Mouse (Mus musculus) forebrain, embryonic 14.5 days (tissue): ENCODE measurements around the gene Pigw. TPM values are rescaled to one million over a fixed set of nuclear protein-coding genes. Genes with fewer than 3 reads are reported as not detected.
"Not testable (repeated sequence)": the region's sequence is repeated elsewhere in the genome, so short reads cannot be mapped to it uniquely, and the experiment has no call there.

Experiments
- ATAC-seq: fragments of 200-750 bp; cut with Nextera tagmentation; 2 replicates; pipeline ENCODE4 v1.8.0; 2017; ENCODE audit warnings: mild to moderate bottlenecking, moderate library complexity
- DNase-seq: peaks from one replicate; pipeline ENCODE4 v3.0.0-alpha.2; 2015; ENCODE audit warnings: low spot score
- H3K27ac ChIP-seq: fragments of 300-500 bp; sonication (generic); 2 replicates; pipeline ENCODE4 v1.5.1; 2014; ENCODE audit warnings: low read depth, mild to moderate bottlenecking, control low read depth, low read length, moderate library complexity
- H3K27me3 ChIP-seq: fragments of 300-500 bp; sonication (generic); replicated peaks from 2 replicates; pipeline ENCODE4 v1.6.1; 2014; ENCODE audit warnings: low read length, control low read depth, mixed read lengths; ENCODE audit not compliant: control insufficient read depth, insufficient read depth
- H3K36me3 ChIP-seq: fragments of 300-500 bp; sonication (generic); 2 replicates; pipeline ENCODE4 v1.6.1; 2014; ENCODE audit warnings: low read length, control low read depth; ENCODE audit not compliant: control insufficient read depth, insufficient read depth
- H3K4me1 ChIP-seq: fragments of 300-500 bp; sonication (generic); 2 replicates; pipeline ENCODE4 v1.6.1; 2014; ENCODE audit warnings: antibody characterized with exemption, low read length, control low read depth; ENCODE audit not compliant: control insufficient read depth, insufficient read depth
- H3K4me2 ChIP-seq: fragments of 300-500 bp; sonication (generic); 2 replicates; pipeline ENCODE4 v1.6.1; 2014; ENCODE audit warnings: mild to moderate bottlenecking, control low read depth, low read length
- H3K4me3 ChIP-seq: fragments of 300-500 bp; sonication (generic); 2 replicates; pipeline ENCODE4 v1.5.1; 2014; ENCODE audit warnings: low read depth, low read length, control low read depth
- H3K9ac ChIP-seq: fragments of 300-500 bp; sonication (generic); 2 replicates; pipeline ENCODE4 v1.6.1; 2014; ENCODE audit warnings: mild to moderate bottlenecking, low read length, control low read depth, moderate library complexity
- H3K9me3 ChIP-seq: fragments of 300-500 bp; sonication (generic); replicated peaks from 2 replicates; pipeline ENCODE4 v1.6.1; 2016; ENCODE audit warnings: low read length, control low read depth, mixed read lengths; ENCODE audit not compliant: control insufficient read depth
- WGBS: fragments of 180-500 bp; shearing (Covaris S2); extraction: QIAGEN DNeasy Blood & Tissue Kit; methylation state at CpG from one replicate; pipeline ENCODE4 v1.1.7; 2014; 5-methylcytosine and 5-hydroxymethylcytosine counted together
- polyA plus RNA-seq: library from polyadenylated mRNA; unstranded; fragments of >200 nt; fragmentation: Nextera tagmentation; extraction: Ambion mirVana; gene quantifications from 2 replicates; pipeline ENCODE4 v1.2.1, GENCODE M21; 2014

Gene Pigw
- polyA plus RNA-seq, 1 experiment from 2014 or later: 3.8 TPM

GRCm38 (mm10) chr11:84847475-84848090 lies 32.5 kb downstream of the Pigw start:
- ATAC-seq: no peak
- Histone ChIP-seq H3K9me3 (no peaks in the 10 kb centered on the region), H3K4me1 (no peaks in the 10 kb centered on the region), H3K36me3 (peaks cover 41% of the 10 kb centered on the region), H3K27me3 (no peaks in the 10 kb centered on the region), H3K9ac (no peak overlapping the region), H3K4me2 (no peak overlapping the region), H3K4me3 (no peak overlapping the region), H3K27ac (no peak overlapping the region)
- no peak for DNase-seq
- WGBS: 85% methylated on average over 7 of the region's 7 CpGs

- no peaks in the 10 kb centered on the region for H3K27me3 ChIP-seq
- H3K4me2 ChIP-seq: no peak overlapping the region
- ATAC-seq (no peak), DNase-seq (no peak)
- 95% methylated on average over 15 of the region's 15 CpGs for WGBS
- no peaks in the 10 kb centered on the region for H3K4me1 ChIP-seq
- no peak overlapping the region for H3K4me3 ChIP-seq
- H3K9ac ChIP-seq: no peak overlapping the region
- H3K36me3 ChIP-seq: peaks cover 41% of the 10 kb centered on the region
- no peaks in the 10 kb centered on the region for H3K9me3 ChIP-seq
- no peak overlapping the region for H3K27ac ChIP-seq
These were observed 33.2 kb downstream of the Pigw start for GRCm38 (mm10) chr11:84846741-84847474.

- ATAC-seq (no peak), DNase-seq (no peak)
- Histone ChIP-seq H3K27ac (no peak overlapping the region), H3K4me1 (no peaks in the 10 kb centered on the region), H3K4me2 (no peak overlapping the region), H3K4me3 (no peak overlapping the region), H3K9ac (no peak overlapping the region), H3K36me3 (peaks cover 68% of the 10 kb centered on the region), H3K9me3 (no peaks in the 10 kb centered on the region), H3K27me3 (no peaks in the 10 kb centered on the region)
- WGBS: 93% methylated on average over 2 of the region's 2 CpGs
These were observed 40.8 kb downstream of the Pigw start for GRCm38 (mm10) chr11:84839330-84839729.

GRCm38 (mm10) chr11:84829495-84829894 lies 50.6 kb downstream of the Pigw start:
- Histone ChIP-seq H3K4me3 (peak overlapping the region; percentile 47; the same call in 1 of the 2 replicates), H3K4me2 (peak overlapping the region; percentile 85), H3K36me3 (peaks cover 40% of the 10 kb centered on the region), H3K9ac (peak overlapping the region; percentile 70; the same call in 1 of the 2 replicates), H3K4me1 (peaks cover 11% of the 10 kb centered on the region)
- ATAC-seq: peak; percentile 27
- H3K9me3 ChIP-seq, DNase-seq, H3K27ac ChIP-seq, H3K27me3 ChIP-seq: not testable (repeated sequence)
- 77% methylated on average over 11 of the region's 11 CpGs for WGBS

- peaks cover 32% of the 10 kb centered on the region for H3K36me3 ChIP-seq
- under 1% methylated on average over 62 of the region's 62 CpGs for WGBS
- no peaks in the 10 kb centered on the region for H3K9me3 ChIP-seq
- peak within 1 kb of the TSS; percentile 70 for H3K9ac ChIP-seq
- H3K4me3 ChIP-seq: peak within 1 kb of the TSS; percentile 47
- DNase-seq: peak; percentile 71
- H3K27ac ChIP-seq: no peak within 1 kb of the TSS
- no peaks in the 10 kb centered on the region for H3K27me3 ChIP-seq
- peaks cover 11% of the 10 kb centered on the region for H3K4me1 ChIP-seq
- peak within 1 kb of the TSS; percentile 85 for H3K4me2 ChIP-seq
- peak; percentile 88 for ATAC-seq
These were observed 51.3 kb downstream of the Pigw start, which contains the start of gene Dhrs11 for GRCm38 (mm10) chr11:84828516-84829399. Gene Dhrs11, minus strand, starts transcription at chr11:84828994.

- ATAC-seq: no peak
- Histone ChIP-seq H3K27ac (no peak overlapping the region), H3K4me1 (peaks cover 11% of the 10 kb centered on the region), H3K36me3 (peaks cover 26% of the 10 kb centered on the region), H3K9ac (peak overlapping the region; percentile 70), H3K9me3 (no peaks in the 10 kb centered on the region), H3K4me3 (peak overlapping the region; percentile 47), H3K4me2 (peak overlapping the region; percentile 85), H3K27me3 (no peaks in the 10 kb centered on the region)
- WGBS: 52% methylated on average over 3 of the region's 3 CpGs
- DNase-seq: no peak
These were observed 52.1 kb downstream of the Pigw start for GRCm38 (mm10) chr11:84827901-84828503.

- DNase-seq (no peak), ATAC-seq (no peak)
- Histone ChIP-seq H3K4me1 (peaks cover 11% of the 10 kb centered on the region), H3K9ac (no peak overlapping the region), H3K27ac (no peak overlapping the region), H3K27me3 (no peaks in the 10 kb centered on the region), H3K4me3 (no peak overlapping the region), H3K9me3 (no peaks in the 10 kb centered on the region), H3K36me3 (peaks cover 21% of the 10 kb centered on the region), H3K4me2 (no peak overlapping the region)
These were observed 52.6 kb downstream of the Pigw start for GRCm38 (mm10) chr11:84827492-84827891.
